Mouse (Mus musculus) erythroblast, embryonic 14.5 days (primary cell): ENCODE data around the gene Six4.

Source experiments
- GATA1 ChIP-seq: IDR thresholded peaks from 2 replicates; pipeline ENCODE4 v1.6.1; 2012; ENCODE audit warnings: low read length, inconsistent platforms, mixed read lengths
- TAL1 ChIP-seq: IDR thresholded peaks from 3 replicates; pipeline ENCODE4 v1.6.1; 2012; ENCODE audit warnings: low read length, inconsistent platforms, mixed read lengths

- TF ChIP-seq GATA1 (no peak), TAL1 (no peak)
Measured at GRCm38 (mm10) chr12:73052036-73052650, 61.1 kb downstream of the Six4 start.
